Mouse (Mus musculus) liver, embryonic 15.5 days (tissue): Measurements from ENCODE around the gene Gm31371. TPM values are rescaled to one million over a fixed set of nuclear protein-coding genes. Genes with fewer than 3 reads are reported as not detected.
"Not testable (repeated sequence)": the region's sequence is repeated elsewhere in the genome, so short reads cannot be mapped to it uniquely, and the experiment has no call there.

Source experiments
- ATAC-seq: fragments of 200-750 bp; cut with Nextera tagmentation; 2 replicates; pipeline ENCODE4 v1.8.0; 2017; ENCODE audit warnings: moderate number of reproducible peaks, mild to moderate bottlenecking, moderate library complexity; ENCODE audit not compliant: insufficient read depth
- H3K27ac ChIP-seq: fragments of 300-500 bp; sonication (generic); replicated peaks from 2 replicates; pipeline ENCODE4 v1.5.1; 2015; ENCODE audit warnings: mild to moderate bottlenecking, inconsistent platforms
- H3K27me3 ChIP-seq: fragments of 300-500 bp; sonication (generic); 2 replicates; pipeline ENCODE4 v1.6.1; 2015; ENCODE audit warnings: mild to moderate bottlenecking, inconsistent platforms
- H3K36me3 ChIP-seq: fragments of 300-500 bp; sonication (generic); replicated peaks from 2 replicates; pipeline ENCODE4 v1.6.1; 2015; ENCODE audit warnings: moderate library complexity, mild to moderate bottlenecking, inconsistent platforms
- H3K4me1 ChIP-seq: fragments of 300-500 bp; sonication (generic); replicated peaks from 2 replicates; pipeline ENCODE4 v1.6.1; 2015; ENCODE audit warnings: inconsistent platforms
- H3K4me2 ChIP-seq: fragments of 300-500 bp; sonication (generic); 2 replicates; pipeline ENCODE4 v1.6.1; 2015; ENCODE audit warnings: moderate library complexity, mild to moderate bottlenecking, inconsistent platforms
- H3K4me3 ChIP-seq: fragments of 300-500 bp; sonication (generic); replicated peaks from 2 replicates; pipeline ENCODE4 v1.5.1; 2015; ENCODE audit warnings: mild to moderate bottlenecking, inconsistent platforms
- H3K9ac ChIP-seq: fragments of 300-500 bp; sonication (generic); 2 replicates; pipeline ENCODE4 v1.6.1; 2015; ENCODE audit warnings: moderate library complexity, mild to moderate bottlenecking, inconsistent platforms
- H3K9me3 ChIP-seq: fragments of 300-500 bp; sonication (generic); replicated peaks from 2 replicates; pipeline ENCODE4 v1.6.1; 2016; ENCODE audit warnings: inconsistent platforms
- WGBS: fragments of 180-500 bp; shearing (Covaris S2); methylation state at CpG from one replicate; pipeline ENCODE4 v1.1.7; 2015; ENCODE audit warnings: mixed read lengths; ENCODE audit not compliant: insufficient replicate concordance; 5-methylcytosine and 5-hydroxymethylcytosine counted together
- polyA plus RNA-seq: library from polyadenylated mRNA; unstranded; fragments of >200 nt; fragmentation: Nextera tagmentation; extraction: Ambion mirVana; gene quantifications from 2 replicates; pipeline ENCODE4 v1.2.1, GENCODE M21; 2015

Gene Gm31371
- not detected in 2 replicates for polyA plus RNA-seq

DNA sequence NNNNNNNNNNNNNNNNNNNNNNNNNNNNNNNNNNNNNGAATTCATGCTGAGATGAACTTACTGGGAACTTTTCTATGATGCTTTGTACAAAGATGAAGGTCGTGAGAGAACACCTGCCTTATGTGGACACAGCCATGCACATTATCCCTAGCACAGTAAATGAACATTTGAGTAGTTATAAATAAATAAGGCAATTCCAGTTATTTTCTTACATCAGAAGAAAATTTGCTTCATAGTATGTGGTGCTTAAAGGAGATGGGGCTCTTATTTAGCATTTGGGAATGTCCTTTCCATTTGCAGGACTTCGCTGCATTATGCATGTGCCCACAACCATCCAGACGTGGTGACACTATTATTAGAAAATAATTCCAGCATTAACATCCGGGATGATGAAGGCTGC, at the start of gene Gm31371:
Gene Gm31371 (plus strand): TSS at position 301 of the 400 bp plus-strand sequence.
- not testable (repeated sequence) for ATAC-seq, H3K27ac ChIP-seq, H3K4me3 ChIP-seq, H3K27me3 ChIP-seq, H3K4me2 ChIP-seq, H3K9ac ChIP-seq, H3K4me1 ChIP-seq, H3K9me3 ChIP-seq, H3K36me3 ChIP-seq
- WGBS, result 58% methylated on average over 3 of the region's 4 CpGs

GRCm38 (mm10) chr8:19906425-19907055, 3.3 kb downstream of the Gm31371 start:
- not testable (repeated sequence) for H3K27ac ChIP-seq, H3K4me3 ChIP-seq, H3K9me3 ChIP-seq, H3K27me3 ChIP-seq, ATAC-seq, H3K9ac ChIP-seq, H3K4me1 ChIP-seq, H3K4me2 ChIP-seq, H3K36me3 ChIP-seq
- WGBS, result 63% methylated on average over 8 of the region's 8 CpGs

GRCm38 (mm10) chr8:19908841-19909321, 5.7 kb downstream of the Gm31371 start:
- H3K9ac ChIP-seq, H3K27ac ChIP-seq, H3K4me3 ChIP-seq, H3K4me1 ChIP-seq, H3K27me3 ChIP-seq, H3K9me3 ChIP-seq, H3K4me2 ChIP-seq, H3K36me3 ChIP-seq, ATAC-seq: not testable (repeated sequence)
- WGBS, result 49% methylated on average over 5 of the region's 6 CpGs

DNA sequence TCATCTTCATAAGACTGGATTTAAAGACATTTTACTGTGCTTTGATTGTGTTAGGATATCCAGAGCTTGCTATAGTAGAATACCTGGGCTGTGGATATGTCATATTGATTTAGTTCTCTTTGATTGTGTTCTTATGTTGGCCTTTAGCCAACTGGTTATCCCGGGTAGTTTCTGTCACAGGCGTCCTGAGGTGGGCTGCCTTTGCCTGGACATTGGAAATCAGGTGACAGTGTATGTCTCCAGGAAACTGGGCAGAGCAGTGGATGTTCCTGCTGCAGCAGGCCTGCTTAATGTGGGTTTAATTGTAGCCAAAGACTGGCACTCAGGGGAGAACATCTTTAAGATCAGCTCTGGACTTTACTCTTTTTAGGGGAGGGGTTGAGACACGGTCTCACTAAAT, 15.9 kb downstream of the Gm31371 start:
- not testable (repeated sequence) for H3K4me2 ChIP-seq, H3K4me1 ChIP-seq, H3K4me3 ChIP-seq, H3K27me3 ChIP-seq, H3K9me3 ChIP-seq, H3K27ac ChIP-seq, ATAC-seq, H3K36me3 ChIP-seq, H3K9ac ChIP-seq
- WGBS, result 55% methylated on average over 2 of the region's 3 CpGs

GRCm38 (mm10) chr8:19934274-19934673, 31.1 kb downstream of the Gm31371 start:
- not testable (repeated sequence) for H3K27me3 ChIP-seq, ATAC-seq
- 63% methylated on average over 1 of the region's 6 CpGs for WGBS

GRCm38 (mm10) chr8:19935541-19936030, 32.4 kb downstream of the Gm31371 start:
- not testable (repeated sequence) for H3K9ac ChIP-seq, H3K27me3 ChIP-seq, H3K4me2 ChIP-seq, H3K36me3 ChIP-seq, H3K9me3 ChIP-seq, H3K27ac ChIP-seq, ATAC-seq, H3K4me3 ChIP-seq, H3K4me1 ChIP-seq
- 44% methylated on average over 2 of the region's 2 CpGs for WGBS

More at GRCm38 (mm10) chr8:19934274-19934673, 31.1 kb downstream of the Gm31371 start:
- H3K9ac ChIP-seq, H3K4me3 ChIP-seq, H3K27ac ChIP-seq, H3K36me3 ChIP-seq, H3K4me1 ChIP-seq, H3K4me2 ChIP-seq, H3K9me3 ChIP-seq: not testable (repeated sequence)

DNA sequence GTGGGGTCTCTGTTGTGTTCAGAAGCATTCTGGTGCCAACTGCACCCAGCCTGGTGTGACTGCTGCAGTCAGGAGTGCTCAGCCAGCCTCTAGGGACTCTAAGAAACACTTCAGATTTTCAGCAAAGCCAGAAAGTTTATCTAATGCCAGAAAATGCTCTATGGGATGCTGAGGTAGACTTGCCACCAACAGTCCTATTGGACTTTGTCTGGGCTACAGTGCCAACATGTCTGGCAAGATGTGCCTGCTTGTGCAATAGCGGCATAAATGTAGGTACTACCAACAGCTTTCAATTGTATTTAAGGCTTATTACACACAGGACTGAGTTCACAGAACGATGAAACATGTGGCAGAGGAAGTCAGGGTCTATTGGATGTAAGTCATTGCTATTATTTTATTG, 57.7 kb downstream of the Gm31371 start:
- H3K4me3 ChIP-seq, result no peak overlapping the region
- H3K9ac ChIP-seq, result no peak overlapping the region
- H3K36me3 ChIP-seq, result no peaks in the 10 kb centered on the region
- no peaks in the 10 kb centered on the region for H3K9me3 ChIP-seq
- 54% methylated on average over 2 of the region's 2 CpGs for WGBS
- no peaks in the 10 kb centered on the region for H3K27me3 ChIP-seq
- no peak overlapping the region for H3K4me2 ChIP-seq
- no peak overlapping the region for H3K27ac ChIP-seq
- no peak for ATAC-seq
- H3K4me1 ChIP-seq, result no peaks in the 10 kb centered on the region

GRCm38 (mm10) chr8:19963766-19964165, 60.6 kb downstream of the Gm31371 start:
- WGBS, result 40% methylated on average over 2 of the region's 2 CpGs
- H3K4me1 ChIP-seq, H3K4me2 ChIP-seq, H3K4me3 ChIP-seq, H3K27me3 ChIP-seq, H3K27ac ChIP-seq, H3K36me3 ChIP-seq, H3K9ac ChIP-seq, H3K9me3 ChIP-seq, ATAC-seq: not testable (repeated sequence)

GRCm38 (mm10) chr8:19968151-19968550, 65.0 kb downstream of the Gm31371 start:
- not testable (repeated sequence) for H3K4me2 ChIP-seq, H3K27ac ChIP-seq, H3K9ac ChIP-seq, H3K27me3 ChIP-seq, H3K9me3 ChIP-seq, ATAC-seq, H3K36me3 ChIP-seq, H3K4me1 ChIP-seq, H3K4me3 ChIP-seq
- whole genome bisulfite sequencing, result 34% methylated on average over 2 of the region's 2 CpGs

DNA sequence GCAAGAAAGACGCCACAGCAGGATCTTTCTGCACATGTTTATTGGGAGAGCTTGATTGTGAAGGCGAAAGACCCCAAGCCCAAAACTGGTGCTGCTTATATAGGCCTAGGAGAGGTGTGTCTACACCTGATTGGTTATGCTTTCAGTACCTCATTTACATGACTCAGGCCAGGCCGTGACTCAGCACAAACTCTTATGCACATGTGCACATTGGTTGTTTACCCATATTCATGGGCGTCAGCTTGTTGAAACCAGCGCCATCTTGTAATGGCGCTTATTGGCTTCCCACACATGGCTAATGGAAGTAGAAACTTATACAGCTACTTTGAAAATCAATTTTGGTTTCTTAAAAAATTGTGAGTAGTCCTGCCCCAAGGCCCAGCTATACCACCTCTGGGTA, 72.0 kb downstream of the Gm31371 start:
- not testable (repeated sequence) for ATAC-seq, H3K4me2 ChIP-seq, H3K4me1 ChIP-seq, H3K9ac ChIP-seq, H3K27me3 ChIP-seq, H3K27ac ChIP-seq, H3K9me3 ChIP-seq, H3K4me3 ChIP-seq, H3K36me3 ChIP-seq
- 74% methylated on average over 6 of the region's 6 CpGs for WGBS
